Mouse (Mus musculus): Measurements from ENCODE around the gene Asf1b. TPM values are rescaled to one million over a fixed set of nuclear protein-coding genes. Genes with fewer than 3 reads are reported as not detected.
A peak's percentile ranks its signal among the peaks of the same experiment; 100 is the strongest.
"Not testable (repeated sequence)": the region's sequence is repeated elsewhere in the genome, so short reads cannot be mapped to it uniquely, and the experiment has no call there.

Gene Asf1b
- polyA plus RNA-seq, 1 experiment from 2014 or later: 80.8 TPM

GRCm38 (mm10) chr8:84001281-84002000 is 46.1 kb downstream of the Asf1b start, which contains the start of gene 1700067K01Rik:
TSS of gene 1700067K01Rik (plus strand) at chr8:84001502.
- 30% methylated on average over 61 of the region's 61 CpGs for WGBS
- Histone ChIP-seq H3K4me3 (peak within 1 kb of the TSS; percentile 48), H3K4me1 (peaks cover 45% of the 10 kb centered on the region), H3K9me3 (no peaks in the 10 kb centered on the region), H3K27me3 (ENCODE audit: insufficient read depth, poor library complexity, severe bottlenecking) (peaks cover 43% of the 10 kb centered on the region), H3K27ac (peak within 1 kb of the TSS; percentile 56), H3K36me3 (peaks cover 37% of the 10 kb centered on the region)
- DNase-seq (ENCODE audit: low spot score): peak; percentile 75

- no peaks in the 10 kb centered on the region for H3K9me3 ChIP-seq
- peaks cover 43% of the 10 kb centered on the region for H3K27me3 ChIP-seq (ENCODE audit: insufficient read depth, poor library complexity, severe bottlenecking)
- no peak for DNase-seq (ENCODE audit: low spot score)
- H3K4me1 ChIP-seq: peaks cover 42% of the 10 kb centered on the region
- H3K36me3 ChIP-seq: peaks cover 37% of the 10 kb centered on the region
- WGBS: 67% methylated on average over 12 of the region's 12 CpGs
- H3K27ac ChIP-seq: no peak overlapping the region
- H3K4me3 ChIP-seq: no peak overlapping the region
These were observed 47.8 kb downstream of the Asf1b start for GRCm38 (mm10) chr8:84002957-84003611.

- Histone ChIP-seq H3K4me3 (peak overlapping the region; percentile 69), H3K36me3 (peaks cover 37% of the 10 kb centered on the region), H3K27me3 (ENCODE audit: insufficient read depth, poor library complexity, severe bottlenecking) (peaks cover 43% of the 10 kb centered on the region), H3K9me3 (no peaks in the 10 kb centered on the region), H3K27ac (no peak overlapping the region), H3K4me1 (peaks cover 37% of the 10 kb centered on the region)
- 73% methylated on average over 6 of the region's 6 CpGs for WGBS
- DNase-seq (ENCODE audit: low spot score): no peak
These were observed 48.4 kb downstream of the Asf1b start for GRCm38 (mm10) chr8:84003612-84004246.

GRCm38 (mm10) chr8:84004533-84005201 is 49.4 kb downstream of the Asf1b start:
- Histone ChIP-seq H3K27me3 (ENCODE audit: insufficient read depth, poor library complexity, severe bottlenecking) (peaks cover 37% of the 10 kb centered on the region), H3K27ac (peak overlapping the region; percentile 86), H3K36me3 (peaks cover 29% of the 10 kb centered on the region), H3K4me3 (peak overlapping the region; percentile 69), H3K9me3 (no peaks in the 10 kb centered on the region), H3K4me1 (peaks cover 28% of the 10 kb centered on the region)
- peak; percentile 97 for DNase-seq (ENCODE audit: low spot score)
- WGBS: 1% methylated on average over 30 of the region's 30 CpGs

- WGBS: 92% methylated on average over 7 of the region's 7 CpGs
- H3K27ac ChIP-seq; H3K9me3 ChIP-seq; H3K4me3 ChIP-seq; DNase-seq (ENCODE audit: low spot score): not testable (repeated sequence)
- Histone ChIP-seq H3K36me3 (peaks cover 20% of the 10 kb centered on the region), H3K27me3 (ENCODE audit: insufficient read depth, poor library complexity, severe bottlenecking) (peaks cover 37% of the 10 kb centered on the region), H3K4me1 (peaks cover 32% of the 10 kb centered on the region)
These were observed 50.2 kb downstream of the Asf1b start for GRCm38 (mm10) chr8:84005502-84005901.

- Histone ChIP-seq H3K27me3 (ENCODE audit: insufficient read depth, poor library complexity, severe bottlenecking) (peaks cover 37% of the 10 kb centered on the region), H3K4me1 (peaks cover 45% of the 10 kb centered on the region), H3K4me3 (no peak overlapping the region), H3K27ac (no peak overlapping the region), H3K36me3 (no peaks in the 10 kb centered on the region), H3K9me3 (no peaks in the 10 kb centered on the region)
- 29% methylated on average over 7 of the region's 7 CpGs for WGBS
- no peak for DNase-seq (ENCODE audit: low spot score)
These were observed 53.1 kb downstream of the Asf1b start for GRCm38 (mm10) chr8:84008362-84008761.

GRCm38 (mm10) chr8:84009876-84010275 is 54.6 kb downstream of the Asf1b start:
- peak; percentile 92 for DNase-seq (ENCODE audit: low spot score)
- 2% methylated on average over 11 of the region's 11 CpGs for WGBS
- no peak overlapping the region for H3K27ac ChIP-seq
- H3K36me3 ChIP-seq: no peaks in the 10 kb centered on the region
- peaks cover 35% of the 10 kb centered on the region for H3K4me1 ChIP-seq
- peaks cover 43% of the 10 kb centered on the region for H3K27me3 ChIP-seq (ENCODE audit: insufficient read depth, poor library complexity, severe bottlenecking)
- no peaks in the 10 kb centered on the region for H3K9me3 ChIP-seq
- H3K4me3 ChIP-seq: no peak overlapping the region

- H3K4me3 ChIP-seq: peak overlapping the region; percentile 63
- H3K36me3 ChIP-seq: no peaks in the 10 kb centered on the region
- peaks cover 43% of the 10 kb centered on the region for H3K27me3 ChIP-seq (ENCODE audit: insufficient read depth, poor library complexity, severe bottlenecking)
- no peaks in the 10 kb centered on the region for H3K9me3 ChIP-seq
- peaks cover 31% of the 10 kb centered on the region for H3K4me1 ChIP-seq
- peak overlapping the region; percentile 70 for H3K27ac ChIP-seq
- DNase-seq (ENCODE audit: low spot score): no peak
- WGBS: 1% methylated on average over 83 of the region's 83 CpGs
These were observed 55.6 kb downstream of the Asf1b start for GRCm38 (mm10) chr8:84010625-84011611.

- WGBS: 1% methylated on average over 45 of the region's 45 CpGs
- Histone ChIP-seq H3K36me3 (no peaks in the 10 kb centered on the region), H3K27me3 (ENCODE audit: insufficient read depth, poor library complexity, severe bottlenecking) (peaks cover 43% of the 10 kb centered on the region), H3K4me3 (peak within 1 kb of the TSS; percentile 63), H3K9me3 (no peaks in the 10 kb centered on the region), H3K27ac (peak within 1 kb of the TSS; percentile 70), H3K4me1 (peaks cover 31% of the 10 kb centered on the region)
- no peak for DNase-seq (ENCODE audit: low spot score)
These were observed 56.6 kb downstream of the Asf1b start, which contains the start of gene 2210011C24Rik for GRCm38 (mm10) chr8:84011705-84012498. TSS of gene 2210011C24Rik (minus strand) at chr8:84012171.

GRCm38 (mm10) chr8:84012499-84013165 is 57.3 kb downstream of the Asf1b start:
- Histone ChIP-seq H3K9me3 (no peaks in the 10 kb centered on the region), H3K4me1 (peaks cover 31% of the 10 kb centered on the region), H3K27ac (peak overlapping the region; percentile 54), H3K4me3 (peak overlapping the region; percentile 63), H3K36me3 (no peaks in the 10 kb centered on the region), H3K27me3 (ENCODE audit: insufficient read depth, poor library complexity, severe bottlenecking) (peaks cover 47% of the 10 kb centered on the region)
- no peak for DNase-seq (ENCODE audit: low spot score)
- 10% methylated on average over 35 of the region's 35 CpGs for WGBS

- Histone ChIP-seq H3K27ac (no peak overlapping the region), H3K4me1 (peaks cover 24% of the 10 kb centered on the region), H3K9me3 (no peaks in the 10 kb centered on the region), H3K4me3 (no peak overlapping the region), H3K36me3 (no peaks in the 10 kb centered on the region), H3K27me3 (ENCODE audit: insufficient read depth, poor library complexity, severe bottlenecking) (peaks cover 55% of the 10 kb centered on the region)
- DNase-seq (ENCODE audit: low spot score): no peak
- 88% methylated on average over 5 of the region's 5 CpGs for WGBS
These were observed 60.5 kb downstream of the Asf1b start for GRCm38 (mm10) chr8:84015833-84016232.
